Mouse (Mus musculus) ES-E14 (cell line): ENCODE results near the gene Ddx58. TPM values are rescaled to one million over a fixed set of nuclear protein-coding genes. Genes with fewer than 3 reads are reported as not detected.
A peak's percentile ranks its signal among the peaks of the same experiment; 100 is the strongest.

Experiments used
- DNase-seq: peaks from one replicate; pipeline ENCODE4 v3.0.0-alpha.2; 2013; ENCODE audit warnings: low read depth, low spot score
- H3K27ac ChIP-seq: 2 replicates; pipeline ENCODE4 v1.5.1; 2012; ENCODE audit warnings: low read depth, mild to moderate bottlenecking, low read length, moderate library complexity, mixed read lengths; ENCODE audit not compliant: poor library complexity, insufficient read depth, severe bottlenecking
- H3K36me3 ChIP-seq: 2 replicates; pipeline ENCODE4 v1.6.1; 2012; ENCODE audit warnings: mild to moderate bottlenecking, low read length, moderate library complexity, mixed read lengths; ENCODE audit not compliant: control insufficient read depth, poor library complexity, insufficient read depth, severe bottlenecking
- H3K4me1 ChIP-seq, 2 experiments: fragments of 150-350 bp in 1 of 2; sonication (generic) in 1 of 2; 2 replicates each; pipeline ENCODE4 v1.6.1; 2012; ENCODE audit warnings: low read length in 2 of 2, mild to moderate bottlenecking in 1 of 2, mixed read lengths in 1 of 2; ENCODE audit not compliant: control insufficient read depth in 2 of 2, insufficient read depth in 2 of 2, poor library complexity in 1 of 2
- H3K4me3 ChIP-seq, 2 experiments: fragments of 150-350 bp in 1 of 2; sonication (generic) in 1 of 2; 2 replicates each; pipeline ENCODE4 v1.5.1; 2012; ENCODE audit warnings: low read length in 2 of 2, low read depth in 1 of 2, mild to moderate bottlenecking in 1 of 2, mixed read lengths in 1 of 2; ENCODE audit not compliant: insufficient read depth in 1 of 2, poor library complexity in 1 of 2, severe bottlenecking in 1 of 2
- H3K9ac ChIP-seq: 2 replicates; pipeline ENCODE4 v1.6.1; 2012; ENCODE audit warnings: low read depth, mild to moderate bottlenecking, low read length, mixed read lengths; ENCODE audit not compliant: poor library complexity, insufficient read depth, severe bottlenecking
- H3K9me3 ChIP-seq: fragments of 150-350 bp; sonication (generic); 2 replicates; pipeline ENCODE4 v1.6.1; 2012; ENCODE audit warnings: low read depth, mild to moderate bottlenecking, low read length; ENCODE audit not compliant: control insufficient read depth, insufficient read depth
- CHD2 ChIP-seq: IDR thresholded peaks from 2 replicates; pipeline ENCODE4 v1.6.1; 2014; ENCODE audit warnings: mild to moderate bottlenecking, low read depth, low read length, inconsistent platforms
- HCFC1 ChIP-seq: IDR thresholded peaks from 2 replicates; pipeline ENCODE4 v1.6.1; 2012; ENCODE audit warnings: low read length, inconsistent platforms, borderline replicate concordance; ENCODE audit not compliant: insufficient read depth
- MAFK ChIP-seq: IDR thresholded peaks from 2 replicates; pipeline ENCODE4 v1.6.1; 2014; ENCODE audit warnings: mild to moderate bottlenecking, low read depth, low read length, inconsistent platforms; ENCODE audit not compliant: insufficient read depth
- ZC3H11A ChIP-seq: IDR thresholded peaks from 2 replicates; pipeline ENCODE4 v1.6.1; 2012; ENCODE audit warnings: low read depth, mild to moderate bottlenecking, inconsistent platforms, low read length, borderline replicate concordance
- ZNF384 ChIP-seq: IDR thresholded peaks from 2 replicates; pipeline ENCODE4 v1.6.1; 2012; ENCODE audit warnings: low read depth, low read length, inconsistent platforms
- in situ Hi-C, 2 experiments: fragments of 600-800 bp; cut with MboI; formaldehyde crosslinking; loops; one replicate each; pipeline ENCODE4 v1.15.1; 2025; ENCODE audit warnings: low sequenced_read_pairs in 2 of 2, inconsistent platforms in 1 of 2; ENCODE audit not compliant: unreplicated experiment in 2 of 2
- total RNA-seq: library from RNA; depleted of rRNA; stranded (reverse); fragments of 300-350 nt; gene quantifications from 2 replicates; pipeline ENCODE4 v1.2.3, GENCODE M21; 2012

Gene Ddx58
- total RNA-seq, 1 experiment: 19.0 TPM

DNA sequence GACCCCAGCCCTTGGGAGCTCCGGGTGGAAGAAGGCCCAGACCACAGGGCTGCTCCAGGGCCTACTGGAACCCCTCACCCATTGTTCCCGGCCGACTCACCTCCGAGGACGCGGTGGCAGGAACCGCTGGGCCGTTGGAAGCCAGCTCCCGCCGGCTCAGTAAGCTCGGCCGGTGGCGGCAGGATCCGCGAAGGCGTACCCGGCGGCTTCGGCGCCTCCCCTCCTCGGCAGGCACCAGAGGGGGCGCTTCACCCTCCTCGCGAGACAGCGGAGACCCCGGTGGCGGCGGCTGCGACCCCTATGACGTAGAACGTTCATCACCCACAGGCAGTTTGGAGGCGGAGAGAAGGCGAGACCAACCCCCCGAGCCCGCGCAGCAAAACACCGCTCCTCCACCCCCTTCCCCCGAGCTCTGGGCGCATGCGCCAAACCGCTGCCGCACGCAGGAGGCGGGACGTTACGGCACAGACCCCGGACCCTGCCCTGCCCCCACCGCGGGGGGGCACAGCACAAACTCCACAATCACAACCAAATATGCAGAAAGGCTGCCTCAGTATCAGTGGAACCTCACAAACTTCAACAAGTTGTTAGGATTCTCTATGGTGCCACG, 28.7 kb upstream of the Ddx58 start:
- TF ChIP-seq ZC3H11A (no peak), MAFK (no peak), HCFC1 (peak; percentile 13; the same call in 1 of the 2 replicates), CHD2 (peak; percentile 93)
- H3K9ac ChIP-seq: peak overlapping the region; percentile 92
- in situ Hi-C loops: no loop called here
- H3K9me3 ChIP-seq: no peaks in the 10 kb centered on the region
- peak overlapping the region; percentile 74 to 86 for H3K4me3 ChIP-seq
- DNase-seq: peak; percentile 84
- peaks cover 23% of the 10 kb centered on the region for H3K36me3 ChIP-seq
- H3K4me1 ChIP-seq: peaks cover 0 to 3% of the 10 kb centered on the region in 2 experiments; a peak in 2 of 4 replicates
- H3K27ac ChIP-seq: peak overlapping the region; percentile 67

DNA sequence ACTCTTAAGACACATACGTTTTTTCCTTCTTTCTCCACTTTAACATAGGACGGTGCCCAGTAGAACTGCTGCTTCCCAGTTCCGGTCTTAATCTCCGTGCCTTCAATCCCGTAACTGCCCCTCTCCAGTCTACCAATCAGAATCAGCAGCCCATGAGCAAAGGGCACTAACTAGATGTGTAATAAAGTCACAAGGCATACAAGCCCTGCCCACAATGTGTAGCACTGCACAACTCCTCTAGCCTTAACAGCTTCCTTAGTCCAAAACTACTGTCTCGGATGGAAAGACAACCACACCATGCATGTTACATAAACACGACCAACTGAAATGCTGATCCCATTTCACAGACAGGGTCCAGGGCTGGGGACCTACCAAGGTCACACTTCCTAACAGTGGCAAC, 28.1 kb upstream of the Ddx58 start:
- Histone ChIP-seq H3K36me3 (peaks cover 23% of the 10 kb centered on the region), H3K4me3 (peak overlapping the region; percentile 74 to 86), H3K4me1 (peaks cover 0 to 3% of the 10 kb centered on the region in 2 experiments; a peak in 2 of 4 replicates), H3K27ac (no peak overlapping the region), H3K9me3 (no peaks in the 10 kb centered on the region), H3K9ac (peak overlapping the region; percentile 87)
- in situ Hi-C loops: no loop called here
- DNase-seq: no peak
- no peak for TF ChIP-seq MAFK
- no peak for TF ChIP-seq HCFC1
- no peak for TF ChIP-seq ZNF384
- no peak for TF ChIP-seq ZC3H11A
- no peak for TF ChIP-seq CHD2

DNA sequence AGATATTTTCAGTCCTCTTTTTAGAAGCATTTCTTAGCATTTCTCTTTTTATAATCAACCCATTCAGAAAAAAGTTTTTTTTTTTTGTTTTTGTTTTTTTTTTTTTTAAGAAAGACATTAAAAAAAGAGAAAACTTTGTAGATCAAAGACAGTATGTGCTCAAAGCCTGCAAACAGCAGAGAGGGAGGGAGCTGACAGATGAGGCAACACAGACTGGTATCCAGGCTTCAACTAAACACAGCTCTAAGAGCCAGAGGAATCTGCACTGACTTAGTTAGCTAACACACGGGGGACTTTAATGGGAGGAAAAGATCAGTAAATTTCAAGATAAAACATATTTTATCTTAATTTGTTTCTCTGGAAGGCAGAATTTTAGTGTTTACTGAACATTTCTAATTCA, 24.7 kb upstream of the Ddx58 start:
- in situ Hi-C loops: no loop called here
- peaks cover 0 to 3% of the 10 kb centered on the region in 2 experiments; a peak in 2 of 4 replicates for H3K4me1 ChIP-seq
- TF ChIP-seq CHD2 (no peak), HCFC1 (no peak), ZNF384 (no peak), MAFK (no peak), ZC3H11A (no peak)
- H3K9ac ChIP-seq: no peak overlapping the region
- H3K27ac ChIP-seq: no peak overlapping the region
- H3K9me3 ChIP-seq: no peaks in the 10 kb centered on the region
- H3K4me3 ChIP-seq: no peak overlapping the region
- H3K36me3 ChIP-seq: peaks cover 48% of the 10 kb centered on the region
- DNase-seq: no peak

DNA sequence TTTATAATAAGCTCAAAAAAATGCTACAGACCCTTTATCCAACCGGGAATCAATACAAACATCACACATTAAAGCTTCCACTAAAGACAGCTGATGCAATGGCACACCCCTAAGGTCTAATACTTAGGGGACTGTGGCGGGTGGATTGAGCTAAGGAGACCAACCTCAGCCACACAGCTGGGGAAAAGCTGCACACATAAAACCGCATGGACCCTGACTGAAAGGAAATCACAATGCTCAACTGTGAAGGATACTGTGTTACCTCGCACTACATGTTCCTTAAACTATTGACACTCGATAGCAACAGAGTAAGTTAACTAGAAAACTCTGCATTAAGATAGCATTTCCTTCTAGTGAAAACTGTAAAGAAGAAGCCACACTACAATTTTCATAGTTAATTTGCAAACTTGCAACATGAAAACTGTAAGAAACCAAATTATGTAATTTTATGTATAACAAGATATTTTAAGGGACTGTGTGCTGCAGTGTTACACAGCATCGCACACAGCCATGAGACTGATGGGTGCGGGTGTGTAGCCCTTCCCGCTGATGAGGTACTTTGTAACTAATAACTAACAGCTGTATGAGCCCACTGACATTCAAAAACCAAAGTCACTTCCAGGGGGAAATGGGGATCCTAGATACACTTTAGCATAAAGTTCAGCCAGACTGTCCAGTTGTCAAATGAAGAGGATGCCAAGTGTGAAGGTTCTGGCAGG, 14.9 kb upstream of the Ddx58 start:
- Histone ChIP-seq H3K36me3 (peaks cover 5% of the 10 kb centered on the region; the same call in 1 of the 2 replicates), H3K4me1 (peaks cover 1 to 2% of the 10 kb centered on the region in 2 experiments; a peak in 1 of 4 replicates)
- in situ Hi-C loops: no loop called here

More for the DNA sequence above, 14.9 kb upstream of the Ddx58 start:
- Histone ChIP-seq H3K9ac (no peak overlapping the region), H3K4me3 (no peak overlapping the region), H3K27ac (no peak overlapping the region), H3K9me3 (no peaks in the 10 kb centered on the region)
- TF ChIP-seq ZC3H11A: no peak
- no peak for TF ChIP-seq HCFC1
- no peak for TF ChIP-seq CHD2
- no peak for TF ChIP-seq ZNF384
- TF ChIP-seq MAFK: no peak
- no peak for DNase-seq
